Mouse (Mus musculus) retina, embryonic 14.5 days (tissue): ENCODE data around the gene Atp10a.

Experiments
- DNase-seq: peaks from one replicate; pipeline ENCODE4 v3.0.0-alpha.2; 2015; ENCODE audit warnings: low spot score

Atp10a gene

GRCm38 (mm10) chr7:58655866-58656265 is at the start of gene Atp10a:
Gene Atp10a (plus strand): TSS chr7:58656166.
- no peak for DNase-seq

GRCm38 (mm10) chr7:58618048-58618447 is 37.9 kb upstream of the Atp10a start:
- no peak for DNase-seq

GRCm38 (mm10) chr7:58626305-58627155 is 29.4 kb upstream of the Atp10a start:
- DNase-seq: no peak

GRCm38 (mm10) chr7:58627381-58627780 is 28.6 kb upstream of the Atp10a start:
- no peak for DNase-seq

- no peak for DNase-seq
Measured at GRCm38 (mm10) chr7:58629233-58629632, 26.7 kb upstream of the Atp10a start.

GRCm38 (mm10) chr7:58633683-58634082 is 22.3 kb upstream of the Atp10a start:
- DNase-seq: no peak

GRCm38 (mm10) chr7:58639676-58640075 is 16.3 kb upstream of the Atp10a start:
- no peak for DNase-seq

GRCm38 (mm10) chr7:58640456-58640855 is 15.5 kb upstream of the Atp10a start:
- no peak for DNase-seq

- DNase-seq: no peak
Measured at GRCm38 (mm10) chr7:58641916-58642315, 14.1 kb upstream of the Atp10a start.

GRCm38 (mm10) chr7:58647404-58647803 is 8.6 kb upstream of the Atp10a start:
- no peak for DNase-seq

GRCm38 (mm10) chr7:58657913-58658789 is 2.2 kb downstream of the Atp10a start:
- peak; percentile 74 for DNase-seq

- DNase-seq: no peak
Measured at GRCm38 (mm10) chr7:58658790-58659405, 2.9 kb downstream of the Atp10a start.

GRCm38 (mm10) chr7:58660046-58660445 is 4.1 kb downstream of the Atp10a start:
- no peak for DNase-seq

GRCm38 (mm10) chr7:58660665-58661064 is 4.7 kb downstream of the Atp10a start:
- DNase-seq: no peak

- DNase-seq: no peak
Measured at GRCm38 (mm10) chr7:58661076-58661475, 5.1 kb downstream of the Atp10a start.

GRCm38 (mm10) chr7:58668617-58669016 is 12.7 kb downstream of the Atp10a start:
- DNase-seq: no peak

GRCm38 (mm10) chr7:58676075-58676474 is 20.1 kb downstream of the Atp10a start:
- DNase-seq: no peak

GRCm38 (mm10) chr7:58677111-58677805 is 21.3 kb downstream of the Atp10a start:
- no peak for DNase-seq

GRCm38 (mm10) chr7:58685967-58686366 is 30.0 kb downstream of the Atp10a start:
- DNase-seq: no peak

GRCm38 (mm10) chr7:58686573-58686972 is 30.6 kb downstream of the Atp10a start:
- no peak for DNase-seq

GRCm38 (mm10) chr7:58686997-58687396 is 31.0 kb downstream of the Atp10a start:
- DNase-seq: no peak
